Mouse (Mus musculus) midbrain, embryonic 14.5 days (tissue): ENCODE data around the gene Timm44. TPM values are rescaled to one million over a fixed set of nuclear protein-coding genes. Genes with fewer than 3 reads are reported as not detected.

Experiments
- ATAC-seq: fragments of 200-750 bp; cut with Nextera tagmentation; 2 replicates; pipeline ENCODE4 v1.8.0; 2017; ENCODE audit warnings: moderate number of reproducible peaks, moderate library complexity; ENCODE audit not compliant: low FRiP score, low TSS enrichment
- DNase-seq: peaks from one replicate; pipeline ENCODE4 v3.0.0-alpha.2; 2015
- H3K27ac ChIP-seq: fragments of 300-500 bp; sonication (generic); replicated peaks from 2 replicates; pipeline ENCODE4 v1.5.1; 2014; ENCODE audit warnings: mild to moderate bottlenecking, low read depth, low read length, moderate library complexity
- H3K27me3 ChIP-seq: fragments of 300-500 bp; sonication (generic); 2 replicates; pipeline ENCODE4 v1.6.1; 2014; ENCODE audit warnings: low read length, control low read depth, mixed read lengths; ENCODE audit not compliant: control insufficient read depth, insufficient read depth
- H3K36me3 ChIP-seq: fragments of 300-500 bp; sonication (generic); 2 replicates; pipeline ENCODE4 v1.6.1; 2014; ENCODE audit warnings: low read length, control low read depth; ENCODE audit not compliant: control insufficient read depth, insufficient read depth
- H3K4me1 ChIP-seq: fragments of 300-500 bp; sonication (generic); 2 replicates; pipeline ENCODE4 v1.6.1; 2014; ENCODE audit warnings: mild to moderate bottlenecking, antibody characterized with exemption, low read length, control low read depth; ENCODE audit not compliant: control insufficient read depth, insufficient read depth
- H3K4me2 ChIP-seq: fragments of 300-500 bp; sonication (generic); 2 replicates; pipeline ENCODE4 v1.6.1; 2014; ENCODE audit warnings: mild to moderate bottlenecking, low read length, moderate library complexity
- H3K4me3 ChIP-seq: fragments of 300-500 bp; sonication (generic); replicated peaks from 2 replicates; pipeline ENCODE4 v1.5.1; 2014; ENCODE audit warnings: low read depth, low read length
- H3K9ac ChIP-seq: fragments of 300-500 bp; sonication (generic); replicated peaks from 2 replicates; pipeline ENCODE4 v1.6.1; 2014; ENCODE audit warnings: mild to moderate bottlenecking, low read length, moderate library complexity
- H3K9me3 ChIP-seq: fragments of 300-500 bp; sonication (generic); 2 replicates; pipeline ENCODE4 v1.6.1; 2016; ENCODE audit warnings: low read length, control low read depth, mixed read lengths; ENCODE audit not compliant: control insufficient read depth
- WGBS: fragments of 180-500 bp; shearing (Covaris S2); extraction: QIAGEN DNeasy Blood & Tissue Kit; methylation state at CpG from one replicate; pipeline ENCODE4 v1.1.7; 2014; 5-methylcytosine and 5-hydroxymethylcytosine counted together
- polyA plus RNA-seq: library from polyadenylated mRNA; unstranded; fragments of >200 nt; fragmentation: Nextera tagmentation; extraction: Ambion mirVana; gene quantifications from 2 replicates; pipeline ENCODE4 v1.2.1, GENCODE M21; 2014

Gene Timm44
- polyA plus RNA-seq, 1 experiment from 2014 or later: 47.2 TPM

- DNase-seq: peak; percentile 93
- ATAC-seq: peak; percentile 90
These were observed 58.7 kb downstream of the Timm44 start, which contains the start of gene Prr36 for GRCm38 (mm10) chr8:4216791-4217621. Prr36 (minus strand) TSS chr8:4217459.

GRCm38 (mm10) chr8:4216296-4216695, 59.4 kb downstream of the Timm44 start:
- no peaks in the 10 kb centered on the region for H3K27me3 ChIP-seq
- 3% methylated on average over 18 of the region's 18 CpGs for WGBS
- DNase-seq (peak; percentile 35), ATAC-seq (peak; percentile 12; the same call in 1 of the 2 replicates)
- H3K9ac ChIP-seq: peak overlapping the region; percentile 97
- no peaks in the 10 kb centered on the region for H3K9me3 ChIP-seq
- H3K4me2 ChIP-seq: peak overlapping the region; percentile 96
- H3K27ac ChIP-seq: peak overlapping the region; percentile 93
- H3K36me3 ChIP-seq: peaks cover 16% of the 10 kb centered on the region
- peak overlapping the region; percentile 63 for H3K4me3 ChIP-seq
- H3K4me1 ChIP-seq: peaks cover 41% of the 10 kb centered on the region

More at GRCm38 (mm10) chr8:4216791-4217621, 58.7 kb downstream of the Timm44 start, which contains the start of gene Prr36:
- Histone ChIP-seq H3K27ac (peak within 1 kb of the TSS; percentile 93), H3K4me3 (peak within 1 kb of the TSS; percentile 63), H3K27me3 (no peaks in the 10 kb centered on the region), H3K9me3 (no peaks in the 10 kb centered on the region), H3K4me2 (peak within 1 kb of the TSS; percentile 96), H3K36me3 (peaks cover 13% of the 10 kb centered on the region), H3K4me1 (peaks cover 41% of the 10 kb centered on the region), H3K9ac (peak within 1 kb of the TSS; percentile 97)
- under 1% methylated on average over 41 of the region's 44 CpGs for WGBS

GRCm38 (mm10) chr8:4214006-4214980, 61.4 kb downstream of the Timm44 start:
- DNase-seq (no peak), ATAC-seq (no peak)
- 16% methylated on average over 33 of the region's 33 CpGs for WGBS
- no peaks in the 10 kb centered on the region for H3K9me3 ChIP-seq
- peaks cover 41% of the 10 kb centered on the region for H3K4me1 ChIP-seq
- peak overlapping the region; percentile 66 for H3K9ac ChIP-seq
- no peaks in the 10 kb centered on the region for H3K27me3 ChIP-seq
- H3K4me3 ChIP-seq: peak overlapping the region; percentile 46
- peak overlapping the region; percentile 55 for H3K27ac ChIP-seq
- peaks cover 36% of the 10 kb centered on the region for H3K36me3 ChIP-seq
- peak overlapping the region; percentile 96 for H3K4me2 ChIP-seq

- ATAC-seq: 0 out of 2 replicates have a peak, but pooled peaks have one; percentile 4
- H3K27me3 ChIP-seq: no peaks in the 10 kb centered on the region
- H3K4me2 ChIP-seq: peak overlapping the region; percentile 96
- H3K4me3 ChIP-seq: peak overlapping the region; percentile 46
- H3K9ac ChIP-seq: peak overlapping the region; percentile 66
- no peaks in the 10 kb centered on the region for H3K9me3 ChIP-seq
- H3K4me1 ChIP-seq: peaks cover 41% of the 10 kb centered on the region
- peak overlapping the region; percentile 55 for H3K27ac ChIP-seq
- H3K36me3 ChIP-seq: peaks cover 40% of the 10 kb centered on the region
- peak; percentile 63 for DNase-seq
- 4% methylated on average over 18 of the region's 18 CpGs for WGBS
These were observed 62.3 kb downstream of the Timm44 start for GRCm38 (mm10) chr8:4213210-4214005.

- Histone ChIP-seq H3K27ac (peak overlapping the region; percentile 55), H3K9me3 (no peaks in the 10 kb centered on the region), H3K4me2 (peak overlapping the region; percentile 96), H3K4me3 (peak overlapping the region; percentile 46), H3K4me1 (peaks cover 39% of the 10 kb centered on the region), H3K27me3 (no peaks in the 10 kb centered on the region), H3K9ac (peak overlapping the region; percentile 66), H3K36me3 (peaks cover 46% of the 10 kb centered on the region)
- peak; percentile 55 for DNase-seq
- ATAC-seq: no peak
- 4% methylated on average over 25 of the region's 25 CpGs for WGBS
These were observed 62.9 kb downstream of the Timm44 start for GRCm38 (mm10) chr8:4212809-4213209.

GRCm38 (mm10) chr8:4211097-4211496, 64.6 kb downstream of the Timm44 start:
- H3K4me3 ChIP-seq: no peak overlapping the region
- H3K9me3 ChIP-seq: no peaks in the 10 kb centered on the region
- H3K27ac ChIP-seq: no peak overlapping the region
- H3K4me1 ChIP-seq: peaks cover 35% of the 10 kb centered on the region
- peak overlapping the region; percentile 17 for H3K4me2 ChIP-seq
- H3K27me3 ChIP-seq: no peaks in the 10 kb centered on the region
- WGBS: 70% methylated on average over 6 of the region's 6 CpGs
- H3K36me3 ChIP-seq: peaks cover 63% of the 10 kb centered on the region
- H3K9ac ChIP-seq: no peak overlapping the region
- no peak for ATAC-seq
- DNase-seq: no peak
